Mouse (Mus musculus): ENCODE measurements at regions not wholly inside any gene's neighbourhood (a gene's known extent, or its start where the extent isn't known, plus 50 kb on each side); places are given as distances from the start of the nearest gene placed in this dataset.

DNA sequence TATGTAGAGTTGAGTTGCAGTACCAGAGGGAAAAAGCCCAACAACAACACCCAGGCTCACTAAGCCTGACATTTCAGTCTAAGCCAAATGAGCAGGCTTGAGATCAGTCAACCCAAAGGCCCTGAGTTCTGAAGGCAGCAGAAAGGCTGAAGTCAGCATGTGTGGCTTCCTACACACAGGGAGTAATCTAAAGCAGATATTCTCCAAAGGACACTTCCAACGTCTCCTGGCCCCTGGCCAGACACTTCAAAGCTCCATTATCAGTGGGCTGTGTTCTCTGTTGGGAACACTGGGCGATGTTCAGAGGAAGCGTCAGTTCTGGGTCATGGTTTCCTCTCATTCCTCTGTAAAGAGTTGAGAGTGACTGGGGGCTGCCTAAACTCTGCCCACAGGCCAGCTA is 155.9 kb downstream of the Slc30a10 start:
- Histone ChIP-seq H3K4me3 (ENCODE audit: control insufficient read depth, insufficient read depth, low read length) (no peak overlapping the region), H3K36me3 (ENCODE audit: control insufficient read depth, insufficient read depth, low read length) (no peaks in the 10 kb centered on the region), H3K27ac (ENCODE audit: control insufficient read depth, insufficient read depth, low read length) (no peak overlapping the region), H3K27me3 (ENCODE audit: control insufficient read depth, insufficient read depth, low read length) (no peaks in the 10 kb centered on the region), H3K4me1 (replicated peaks; ENCODE audit: control insufficient read depth, insufficient read depth, low read length) (no peaks in the 10 kb centered on the region)
- no peak for TF ChIP-seq POLR2A (IDR thresholded peaks at IDR 0.05; ENCODE audit: control insufficient read depth, extremely low read depth, insufficient read depth, low read length, poor library complexity)
- no peak for DNase-seq
- WGBS: 80% methylated on average over 3 of the region's 3 CpGs

GRCm38 (mm10) chr1:185615819-185616429 is 161.3 kb downstream of the Slc30a10 start:
- Histone ChIP-seq H3K4me1 (replicated peaks; ENCODE audit: control insufficient read depth, insufficient read depth, low read length) (no peaks in the 10 kb centered on the region), H3K36me3 (ENCODE audit: control insufficient read depth, insufficient read depth, low read length) (no peaks in the 10 kb centered on the region), H3K27me3 (ENCODE audit: control insufficient read depth, insufficient read depth, low read length) (no peaks in the 10 kb centered on the region), H3K4me3 (ENCODE audit: control insufficient read depth, insufficient read depth, low read length) (no peak overlapping the region), H3K27ac (ENCODE audit: control insufficient read depth, insufficient read depth, low read length) (no peak overlapping the region)
- TF ChIP-seq POLR2A (IDR thresholded peaks at IDR 0.05; ENCODE audit: control insufficient read depth, extremely low read depth, insufficient read depth, low read length, poor library complexity) (no peak), CTCF (IDR thresholded peaks at IDR 0.05; ENCODE audit: borderline replicate concordance, control insufficient read depth, extremely low read depth, insufficient read depth, low read length, poor library complexity) (no peak)
- DNase-seq: no peak
- WGBS: 57% methylated on average over 10 of the region's 10 CpGs

DNA sequence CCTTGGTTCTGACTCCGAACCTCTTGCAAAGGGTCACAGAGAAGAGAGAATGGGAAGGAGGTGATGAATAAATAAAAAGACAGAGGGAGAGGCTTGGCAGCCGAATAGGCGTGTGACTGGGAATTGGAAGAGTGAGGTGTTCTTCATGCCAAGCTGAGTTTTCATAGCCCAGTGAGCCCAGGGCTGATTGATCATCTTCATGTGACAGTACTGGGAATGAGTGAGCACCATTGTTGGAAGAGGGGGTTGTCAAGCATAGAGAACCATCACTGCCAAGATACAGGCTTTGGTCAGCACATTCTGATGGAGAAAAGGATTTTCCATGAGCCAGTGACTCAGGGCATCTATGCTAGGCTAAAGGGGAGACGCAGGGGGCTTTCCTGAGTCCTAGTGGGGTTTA is 163.0 kb downstream of the Slc30a10 start:
- no peak overlapping the region for H3K4me3 ChIP-seq (ENCODE audit: control insufficient read depth, insufficient read depth, low read length)
- H3K27ac ChIP-seq (ENCODE audit: control insufficient read depth, insufficient read depth, low read length): no peak overlapping the region
- 93% methylated on average over 4 of the region's 4 CpGs for WGBS
- no peaks in the 10 kb centered on the region for H3K36me3 ChIP-seq (ENCODE audit: control insufficient read depth, insufficient read depth, low read length)
- H3K27me3 ChIP-seq (ENCODE audit: control insufficient read depth, insufficient read depth, low read length): no peaks in the 10 kb centered on the region
- TF ChIP-seq CTCF (IDR thresholded peaks at IDR 0.05; ENCODE audit: borderline replicate concordance, control insufficient read depth, extremely low read depth, insufficient read depth, low read length, poor library complexity): no peak
- TF ChIP-seq POLR2A (IDR thresholded peaks at IDR 0.05; ENCODE audit: control insufficient read depth, extremely low read depth, insufficient read depth, low read length, poor library complexity): no peak
- no peak for DNase-seq
- H3K4me1 ChIP-seq (replicated peaks; ENCODE audit: control insufficient read depth, insufficient read depth, low read length): no peaks in the 10 kb centered on the region

GRCm38 (mm10) chr1:185619011-185619410 is 164.4 kb downstream of the Slc30a10 start:
- Histone ChIP-seq H3K4me1 (replicated peaks; ENCODE audit: control insufficient read depth, insufficient read depth, low read length) (no peaks in the 10 kb centered on the region), H3K36me3 (ENCODE audit: control insufficient read depth, insufficient read depth, low read length) (no peaks in the 10 kb centered on the region), H3K27ac (ENCODE audit: control insufficient read depth, insufficient read depth, low read length) (no peak overlapping the region), H3K27me3 (ENCODE audit: control insufficient read depth, insufficient read depth, low read length) (no peaks in the 10 kb centered on the region), H3K4me3 (ENCODE audit: control insufficient read depth, insufficient read depth, low read length) (no peak overlapping the region)
- no peak for DNase-seq
- no peak for TF ChIP-seq CTCF (IDR thresholded peaks at IDR 0.05; ENCODE audit: borderline replicate concordance, control insufficient read depth, extremely low read depth, insufficient read depth, low read length, poor library complexity)
- no peak for TF ChIP-seq POLR2A (IDR thresholded peaks at IDR 0.05; ENCODE audit: control insufficient read depth, extremely low read depth, insufficient read depth, low read length, poor library complexity)
- WGBS: 80% methylated on average over 9 of the region's 9 CpGs

- H3K4me1 ChIP-seq (replicated peaks; ENCODE audit: control insufficient read depth, insufficient read depth, low read length): no peaks in the 10 kb centered on the region
- H3K27ac ChIP-seq (ENCODE audit: control insufficient read depth, insufficient read depth, low read length): no peak overlapping the region
- no peak overlapping the region for H3K4me3 ChIP-seq (ENCODE audit: control insufficient read depth, insufficient read depth, low read length)
- DNase-seq: no peak
- no peaks in the 10 kb centered on the region for H3K27me3 ChIP-seq (ENCODE audit: control insufficient read depth, insufficient read depth, low read length)
- no peaks in the 10 kb centered on the region for H3K36me3 ChIP-seq (ENCODE audit: control insufficient read depth, insufficient read depth, low read length)
- TF ChIP-seq POLR2A (IDR thresholded peaks at IDR 0.05; ENCODE audit: control insufficient read depth, extremely low read depth, insufficient read depth, low read length, poor library complexity) (no peak), CTCF (IDR thresholded peaks at IDR 0.05; ENCODE audit: borderline replicate concordance, control insufficient read depth, extremely low read depth, insufficient read depth, low read length, poor library complexity) (no peak)
- 38% methylated on average over 3 of the region's 3 CpGs for WGBS
Observed at GRCm38 (mm10) chr1:185628401-185628800, 173.8 kb downstream of the Slc30a10 start.

- no peaks in the 10 kb centered on the region for H3K4me1 ChIP-seq (replicated peaks; ENCODE audit: control insufficient read depth, insufficient read depth, low read length)
- 93% methylated on average over 9 of the region's 9 CpGs for WGBS
Observed at GRCm38 (mm10) chr1:185629976-185630375, 175.3 kb downstream of the Slc30a10 start.

GRCm38 (mm10) chr1:185638631-185639030 is 184.0 kb downstream of the Slc30a10 start:
- H3K36me3 ChIP-seq (ENCODE audit: control insufficient read depth, insufficient read depth, low read length): no peaks in the 10 kb centered on the region
- no peak for DNase-seq
- H3K4me3 ChIP-seq (ENCODE audit: control insufficient read depth, insufficient read depth, low read length): no peak overlapping the region
- H3K27ac ChIP-seq (ENCODE audit: control insufficient read depth, insufficient read depth, low read length): no peak overlapping the region
- 93% methylated on average over 6 of the region's 6 CpGs for WGBS
- no peak for TF ChIP-seq CTCF (IDR thresholded peaks at IDR 0.05; ENCODE audit: borderline replicate concordance, control insufficient read depth, extremely low read depth, insufficient read depth, low read length, poor library complexity)
- no peak for TF ChIP-seq POLR2A (IDR thresholded peaks at IDR 0.05; ENCODE audit: control insufficient read depth, extremely low read depth, insufficient read depth, low read length, poor library complexity)
- H3K27me3 ChIP-seq (ENCODE audit: control insufficient read depth, insufficient read depth, low read length): no peaks in the 10 kb centered on the region
- H3K4me1 ChIP-seq (replicated peaks; ENCODE audit: control insufficient read depth, insufficient read depth, low read length): no peaks in the 10 kb centered on the region

More at GRCm38 (mm10) chr1:185629976-185630375, 175.3 kb downstream of the Slc30a10 start:
- no peak for DNase-seq
- Histone ChIP-seq H3K27ac (ENCODE audit: control insufficient read depth, insufficient read depth, low read length) (no peak overlapping the region), H3K36me3 (ENCODE audit: control insufficient read depth, insufficient read depth, low read length) (no peaks in the 10 kb centered on the region), H3K4me3 (ENCODE audit: control insufficient read depth, insufficient read depth, low read length) (no peak overlapping the region), H3K27me3 (ENCODE audit: control insufficient read depth, insufficient read depth, low read length) (no peaks in the 10 kb centered on the region)
- TF ChIP-seq CTCF (IDR thresholded peaks at IDR 0.05; ENCODE audit: borderline replicate concordance, control insufficient read depth, extremely low read depth, insufficient read depth, low read length, poor library complexity) (no peak), POLR2A (IDR thresholded peaks at IDR 0.05; ENCODE audit: control insufficient read depth, extremely low read depth, insufficient read depth, low read length, poor library complexity) (no peak)
